In the genomic region with DNA sequence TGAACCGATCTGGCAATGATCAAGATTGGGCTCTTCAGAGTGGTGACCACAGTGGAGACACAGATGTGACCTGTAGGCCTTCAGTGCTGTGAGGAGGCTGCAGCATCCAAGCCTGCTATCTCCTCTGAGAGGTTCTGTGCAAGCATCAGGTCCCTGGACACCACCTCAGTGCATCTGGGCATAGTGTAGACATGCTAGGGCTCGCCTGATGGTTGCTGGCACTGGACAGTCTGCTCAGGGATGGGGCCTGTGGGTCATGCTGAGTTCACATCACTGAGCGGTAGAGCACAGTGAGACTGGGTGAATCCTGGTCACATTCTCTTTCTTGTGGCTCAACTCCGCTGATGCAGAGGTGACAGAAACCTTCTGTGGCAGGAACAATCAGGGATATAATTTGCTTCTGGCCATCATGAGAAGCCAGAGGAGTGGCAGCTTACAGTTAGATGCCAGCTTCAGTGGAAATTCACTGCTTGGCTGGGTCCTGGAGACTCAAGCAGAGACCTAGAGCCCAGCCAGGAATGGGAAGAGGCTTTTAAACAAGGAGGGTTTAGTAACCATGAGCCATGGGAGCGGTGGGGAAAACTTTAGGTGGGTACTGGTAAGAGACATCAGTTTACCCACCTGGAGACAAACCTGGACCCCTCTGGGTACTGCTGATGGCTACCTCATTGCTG, we compare ENCODE assay signal across 20 mouse cellular contexts.
DNase-seq lines count a peak whose midpoint lies in the region; ATAC-seq lines count a peak whose summit lies in the region.
"Had no signal": no experiment of that assay in that cellular context is flagged by ENCODE, and none has a peak within 500 bp of the region (broad histone marks: within the 10 kb centered on the region; RNA-seq: fewer than 3 reads in every experiment).

No protein-coding gene starts in this region.

- H3K36me3 ChIP-seq in hindbrain, embryonic 13.5 days, result no peaks in the 10 kb centered on the region
- no peaks in the 10 kb centered on the region for H3K36me3 ChIP-seq in hindbrain, embryonic 14.5 days (replicated peaks; ENCODE audit: control insufficient read depth, insufficient read depth)
- H3K36me3 ChIP-seq in midbrain, embryonic 15.5 days (replicated peaks), result no peaks in the 10 kb centered on the region
- H3K36me3 ChIP-seq in midbrain, embryonic 13.5 days, result no peaks in the 10 kb centered on the region
- H3K36me3 ChIP-seq: intestine, embryonic 15.5 days; liver, embryonic 13.5 days had no signal

- WGBS in hindbrain, embryonic 13.5 days, result 91% methylated on average over 5 of the region's 5 CpGs
- WGBS in hindbrain, embryonic 14.5 days, result 87% methylated on average over 5 of the region's 5 CpGs
- WGBS in midbrain, embryonic 15.5 days, result 93% methylated on average over 5 of the region's 5 CpGs
- WGBS in midbrain, embryonic 13.5 days, result 93% methylated on average over 5 of the region's 5 CpGs

- no peaks in the 10 kb centered on the region for H3K27me3 ChIP-seq in hindbrain, embryonic 13.5 days
- H3K27me3 ChIP-seq in hindbrain, embryonic 14.5 days (ENCODE audit: control insufficient read depth, insufficient read depth, low read length), result no peaks in the 10 kb centered on the region
- no peaks in the 10 kb centered on the region for H3K27me3 ChIP-seq in midbrain, embryonic 15.5 days (replicated peaks)
- H3K27me3 ChIP-seq in midbrain, embryonic 13.5 days, result 0 out of 2 replicates have a peak, but pooled peaks cover 4% of the 10 kb centered on the region
- H3K27me3 ChIP-seq: intestine, embryonic 15.5 days; liver, embryonic 13.5 days had no signal

- no peak overlapping the region for H3K9ac ChIP-seq in hindbrain, embryonic 13.5 days
- H3K9ac ChIP-seq in hindbrain, embryonic 14.5 days, result no peak overlapping the region
- no peak overlapping the region for H3K9ac ChIP-seq in midbrain, embryonic 15.5 days
- H3K9ac ChIP-seq in midbrain, embryonic 13.5 days (replicated peaks), result no peak overlapping the region
- H3K9ac ChIP-seq: intestine, embryonic 15.5 days; liver, embryonic 13.5 days had no signal

- no peaks in the 10 kb centered on the region for H3K9me3 ChIP-seq in hindbrain, embryonic 13.5 days
- no peaks in the 10 kb centered on the region for H3K9me3 ChIP-seq in hindbrain, embryonic 14.5 days (ENCODE audit: control insufficient read depth, low read length)
- H3K9me3 ChIP-seq in midbrain, embryonic 15.5 days, result no peaks in the 10 kb centered on the region
- no peaks in the 10 kb centered on the region for H3K9me3 ChIP-seq in midbrain, embryonic 13.5 days
- H3K9me3 ChIP-seq: intestine, embryonic 15.5 days; liver, embryonic 13.5 days had no signal

- H3K27ac ChIP-seq in hindbrain, embryonic 13.5 days, result 0 out of 2 replicates have a peak overlapping the region, but pooled peaks have one; percentile 4
- no peak overlapping the region for H3K27ac ChIP-seq in hindbrain, embryonic 14.5 days
- peak overlapping the region; percentile 59; the same call in 1 of the 2 replicates for H3K27ac ChIP-seq in midbrain, embryonic 15.5 days
- no peak overlapping the region for H3K27ac ChIP-seq in midbrain, embryonic 13.5 days
- H3K27ac ChIP-seq: intestine, embryonic 15.5 days; liver, embryonic 13.5 days had no signal

- peaks cover 27% of the 10 kb centered on the region for H3K4me1 ChIP-seq in hindbrain, embryonic 13.5 days (replicated peaks)
- H3K4me1 ChIP-seq in hindbrain, embryonic 14.5 days (replicated peaks; ENCODE audit: control insufficient read depth, insufficient read depth, low read length), result peaks cover 18% of the 10 kb centered on the region
- peaks cover 24% of the 10 kb centered on the region for H3K4me1 ChIP-seq in midbrain, embryonic 15.5 days
- H3K4me1 ChIP-seq in midbrain, embryonic 13.5 days (replicated peaks), result peaks cover 26% of the 10 kb centered on the region
- H3K4me1 ChIP-seq: liver, embryonic 13.5 days had no signal

- H3K4me2 ChIP-seq in hindbrain, embryonic 13.5 days, result no peak overlapping the region
- H3K4me2 ChIP-seq in hindbrain, embryonic 14.5 days (replicated peaks), result no peak overlapping the region
- no peak overlapping the region for H3K4me2 ChIP-seq in midbrain, embryonic 15.5 days
- H3K4me2 ChIP-seq in midbrain, embryonic 13.5 days (replicated peaks), result no peak overlapping the region
- H3K4me2 ChIP-seq: intestine, embryonic 15.5 days; liver, embryonic 13.5 days had no signal

- no peak for ATAC-seq in hindbrain, embryonic 13.5 days (ENCODE audit: low FRiP score)
- ATAC-seq in hindbrain, embryonic 14.5 days (ENCODE audit: low FRiP score), result no peak
- ATAC-seq in midbrain, embryonic 15.5 days (replicated peaks), result no peak
- no peak for ATAC-seq in midbrain, embryonic 13.5 days
- ATAC-seq: activated CD4-positive, CD25-positive, alpha-beta regulatory T cell, adult 4 months; hindbrain, embryonic 16.5 days; intestine, embryonic 15.5 days had no signal

- no peak for DNase-seq in hindbrain, embryonic 14.5 days (ENCODE audit: low spot score)
- DNase-seq in cerebellum, adult 8-10 months, result peak; percentile 48
- peak; percentile 40 to 45 for DNase-seq in cerebellum, postnatal 36 days
- DNase-seq in thymus, postnatal 10 days (ENCODE audit: low spot score in 2 of 2), result no peak
- DNase-seq in frontal cortex, postnatal 10 days (ENCODE audit: low spot score in 2 of 2), result no peak
- DNase-seq: adrenal gland, adult 8-10 months; kidney, adult 8-10 months; kidney, postnatal 14 days; liver, embryonic 13.5 days; lung, adult 2 months; lung, postnatal 14 days; right cerebral cortex, postnatal 25 days; spleen, adult 18-20 months; thymus, postnatal 14 days had no signal

- H3K4me3 ChIP-seq in hindbrain, embryonic 13.5 days, result no peak overlapping the region
- no peak overlapping the region for H3K4me3 ChIP-seq in hindbrain, embryonic 14.5 days (replicated peaks; ENCODE audit: low read length)
- no peak overlapping the region for H3K4me3 ChIP-seq in midbrain, embryonic 15.5 days
- no peak overlapping the region for H3K4me3 ChIP-seq in midbrain, embryonic 13.5 days (replicated peaks)
- H3K4me3 ChIP-seq: intestine, embryonic 15.5 days; liver, embryonic 13.5 days had no signal

Comparison
In these comparisons a context has a peak if more than half of its experiments do, and no peak if none do; other contexts are left out.
1. H3K27ac ChIP-seq: peak in hindbrain, embryonic 13.5 days (single experiment) and midbrain, embryonic 15.5 days (single experiment); none in hindbrain, embryonic 14.5 days (single experiment) and midbrain, embryonic 13.5 days (single experiment).
2. DNase-seq: peak in cerebellum, adult 8-10 months (single experiment) and cerebellum, postnatal 36 days (2 of 2); none in hindbrain, embryonic 14.5 days (single experiment), thymus, postnatal 10 days (0 of 2) and frontal cortex, postnatal 10 days (0 of 2).